Comparison of ENCODE assay signal across 9 mouse cellular contexts in the genomic region with DNA sequence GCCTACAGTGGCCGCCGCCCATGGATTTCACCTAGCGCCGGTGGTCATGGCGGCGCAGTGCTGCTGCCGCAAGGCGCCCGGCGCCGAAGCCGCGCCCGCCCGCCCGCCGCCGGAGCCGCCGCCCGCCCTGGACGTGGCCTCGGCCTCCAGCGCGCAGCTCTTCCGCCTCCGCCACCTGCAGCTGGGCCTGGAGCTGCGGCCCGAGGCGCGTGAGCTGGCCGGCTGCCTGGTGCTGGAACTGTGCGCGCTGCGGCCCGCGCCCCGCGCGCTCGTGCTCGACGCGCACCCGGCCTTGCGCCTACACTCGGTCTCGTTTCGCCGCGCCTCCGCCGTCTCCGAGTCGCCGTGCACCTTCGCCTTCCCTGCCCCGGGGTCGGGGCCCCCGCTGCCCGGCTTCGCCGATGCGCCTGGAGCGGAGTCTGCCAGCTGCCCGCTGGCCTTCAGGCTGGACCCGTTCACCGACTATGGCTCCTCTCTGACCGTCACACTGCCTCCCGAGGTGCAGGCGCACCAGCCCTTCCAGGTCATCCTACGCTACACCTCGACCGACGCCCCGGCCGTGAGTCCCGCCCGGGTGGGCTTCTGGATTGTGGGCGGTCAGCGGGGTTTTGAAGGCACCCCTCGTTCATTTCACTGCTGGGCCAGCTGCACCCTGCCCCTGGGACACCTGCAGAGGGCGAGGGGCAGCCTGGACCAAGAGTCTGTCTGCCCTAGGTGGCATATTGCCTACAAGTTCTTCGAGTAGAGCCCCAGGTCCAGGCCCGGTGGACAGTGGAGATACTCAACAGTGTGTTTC. TPM values are rescaled to one million over a fixed set of nuclear protein-coding genes. Genes with fewer than 3 reads are reported as not detected.
A peak's percentile ranks its signal among the peaks of the same experiment; 100 is the strongest.
DNase-seq lines count a peak whose midpoint lies in the region; ATAC-seq and TF ChIP-seq lines count a peak whose summit lies in the region.
"Had no signal": no experiment of that assay in that cellular context is flagged by ENCODE, and none has a peak within 500 bp of the region (broad histone marks: within the 10 kb centered on the region; RNA-seq: fewer than 3 reads in every experiment).

No protein-coding gene starts in this region.

- peak; percentile 27 for ATAC-seq in forebrain, embryonic 11.5 days (replicated peaks; ENCODE audit: low FRiP score)
- peak; percentile 30 for ATAC-seq in lung, embryonic 16.5 days (ENCODE audit: low read depth)

- H3K9ac ChIP-seq in forebrain, embryonic 11.5 days (ENCODE audit: low read length), result peak overlapping the region; percentile 69
- peak overlapping the region; percentile 90 for H3K9ac ChIP-seq in lung, embryonic 16.5 days (ENCODE audit: low read length)

- peak; percentile 64 for DNase-seq in CD4-positive helper T cell, adult 2 months (ENCODE audit: low read depth, low spot score)
- peak; percentile 64 to 80 for DNase-seq in adrenal gland, postnatal 36 days
- DNase-seq in forebrain, embryonic 11.5 days (ENCODE audit: low spot score), result no peak
- peak; percentile 75 to 77 for DNase-seq in heart, postnatal 10 days
- peak; percentile 53 to 60 for DNase-seq in layer of hippocampus, adult 2 months (ENCODE audit: low spot score in 2 of 2)
- peak; percentile 55 for DNase-seq in retina, embryonic 14.5 days (ENCODE audit: low spot score)
- peak; percentile 75 for DNase-seq in thymus, postnatal 4 days

- H3K27me3 ChIP-seq in forebrain, embryonic 11.5 days (ENCODE audit: control insufficient read depth, insufficient read depth, low read length), result no peaks in the 10 kb centered on the region
- H3K27me3 ChIP-seq in lung, embryonic 16.5 days (ENCODE audit: control insufficient read depth, insufficient read depth, low read depth, low read length), result no peaks in the 10 kb centered on the region

- H3K36me3 ChIP-seq in forebrain, embryonic 11.5 days (ENCODE audit: control insufficient read depth, insufficient read depth, low read length), result no peaks in the 10 kb centered on the region; the same call in 1 of the 2 replicates
- peaks cover 9% of the 10 kb centered on the region for H3K36me3 ChIP-seq in lung, embryonic 16.5 days (ENCODE audit: control insufficient read depth, insufficient read depth, low read length)

- intact Hi-C loops in heart, postnatal 10 days (cut with DNase I), result loop anchor here (2.0 kb wide), 1 partner anchor 22 kb away; no protein-coding TSS in a partner anchor

- TF ChIP-seq CTCF in layer of hippocampus, adult 2 months (conservative IDR thresholded peaks at IDR 0.05), result peak; percentile 5; the same call in 1 of the 2 replicates

- no peaks in the 10 kb centered on the region for H3K9me3 ChIP-seq in forebrain, embryonic 11.5 days (ENCODE audit: control insufficient read depth, low read length)
- H3K9me3 ChIP-seq in lung, embryonic 16.5 days (ENCODE audit: control insufficient read depth, low read length), result no peaks in the 10 kb centered on the region

- H3K4me3 ChIP-seq in forebrain, embryonic 11.5 days (ENCODE audit: low read depth, low read length), result peak overlapping the region; percentile 82
- H3K4me3 ChIP-seq in layer of hippocampus, adult 2 months, result peak overlapping the region; percentile 91
- H3K4me3 ChIP-seq in lung, embryonic 16.5 days (ENCODE audit: low read length), result peak overlapping the region; percentile 85

- 1% methylated on average over 72 of the region's 85 CpGs for WGBS in forebrain, embryonic 11.5 days
- WGBS in lung, embryonic 16.5 days, result 2% methylated on average over 39 of the region's 85 CpGs

- H3K4me1 ChIP-seq in forebrain, embryonic 11.5 days (replicated peaks; ENCODE audit: control insufficient read depth, insufficient read depth, low read length), result peaks cover 20% of the 10 kb centered on the region
- H3K4me1 ChIP-seq in lung, embryonic 16.5 days (replicated peaks; ENCODE audit: control insufficient read depth, insufficient read depth, low read length), result peaks cover 29% of the 10 kb centered on the region

- H3K27ac ChIP-seq in forebrain, embryonic 11.5 days (ENCODE audit: low read depth, low read length), result peak overlapping the region; percentile 77
- H3K27ac ChIP-seq in layer of hippocampus, adult 2 months, result peak overlapping the region; percentile 94
- peak overlapping the region; percentile 87 for H3K27ac ChIP-seq in lung, embryonic 16.5 days (ENCODE audit: low read length)

- peak overlapping the region; percentile 88 for H3K4me2 ChIP-seq in forebrain, embryonic 11.5 days (ENCODE audit: low read depth, low read length, severe bottlenecking)
- H3K4me2 ChIP-seq in lung, embryonic 16.5 days (ENCODE audit: low read depth, low read length), result peak overlapping the region; percentile 77

RNA-seq across cellular contexts. Expression of a gene that starts 0.5 kb away (rescaled TPM):
- 10 to 100 TPM; 66.5 to 79.4 TPM for total RNA-seq in adrenal gland, postnatal 36 days (2021)
- polyA plus RNA-seq in forebrain, embryonic 11.5 days (2014; fragmentation: Nextera tagmentation; extraction: Ambion mirVana), result 27.4 and 31.8 TPM in 2 replicates
- 10 to 100 TPM; 77.3 to 79.2 TPM for total RNA-seq in heart, postnatal 10 days (2021)
- total RNA-seq in layer of hippocampus, adult 2 months (2021), result 10 to 100 TPM; 36.1 to 40.2 TPM
- 14.6 and 19.8 TPM in 2 replicates for polyA plus RNA-seq in lung, embryonic 16.5 days (2015; fragmentation: Nextera tagmentation; extraction: Ambion mirVana)

RNA-seq across cellular contexts. Expression of a gene that starts 4.3 kb away (rescaled TPM):
- total RNA-seq in adrenal gland, postnatal 36 days (2021), result 10 to 100 TPM; 12.0 to 13.7 TPM
- polyA plus RNA-seq in forebrain, embryonic 11.5 days (2014; fragmentation: Nextera tagmentation; extraction: Ambion mirVana), result 16.0 and 19.0 TPM in 2 replicates
- 10 to 100 TPM; 11.5 to 12.8 TPM for total RNA-seq in heart, postnatal 10 days (2021)
- total RNA-seq in layer of hippocampus, adult 2 months (2021), result 10 to 100 TPM; 14.6 to 15.7 TPM
- polyA plus RNA-seq in lung, embryonic 16.5 days (2015; fragmentation: Nextera tagmentation; extraction: Ambion mirVana), result 9.8 and 11.5 TPM in 2 replicates

RNA-seq across cellular contexts. Expression of a gene that starts 8.4 kb away (rescaled TPM):
- 1 to 10 TPM in 1 of 2 experiments, under 1 TPM in 1; 0.93 to 1.0 TPM for total RNA-seq in adrenal gland, postnatal 36 days (2021)
- polyA plus RNA-seq in forebrain, embryonic 11.5 days (2014; fragmentation: Nextera tagmentation; extraction: Ambion mirVana), result 1.5 and 1.8 TPM in 2 replicates
- total RNA-seq in heart, postnatal 10 days (2021), result under 1 TPM in 1 of 2 experiments, not detected in 1; 0.32 TPM
- under 1 TPM; 0.17 to 0.26 TPM for total RNA-seq in layer of hippocampus, adult 2 months (2021)
- polyA plus RNA-seq in lung, embryonic 16.5 days (2015; fragmentation: Nextera tagmentation; extraction: Ambion mirVana), result 0.48 and 0.75 TPM in 2 replicates
- total RNA-seq: common myeloid progenitor, adult 5-6 weeks had no signal

RNA-seq across cellular contexts. Expression of a gene that starts 23.1 kb away (rescaled TPM):
- 10 to 100 TPM; 16.0 to 16.7 TPM for total RNA-seq in adrenal gland, postnatal 36 days (2021)
- 41.0 and 43.0 TPM in 2 replicates for polyA plus RNA-seq in forebrain, embryonic 11.5 days (2014; fragmentation: Nextera tagmentation; extraction: Ambion mirVana)
- total RNA-seq in heart, postnatal 10 days (2021), result 10 to 100 TPM in 1 of 2 experiments, 1 to 10 TPM in 1; 9.9 to 10.9 TPM
- 10 to 100 TPM; 46.4 to 47.1 TPM for total RNA-seq in layer of hippocampus, adult 2 months (2021)
- polyA plus RNA-seq in lung, embryonic 16.5 days (2015; fragmentation: Nextera tagmentation; extraction: Ambion mirVana), result 27.5 and 29.2 TPM in 2 replicates

RNA-seq across cellular contexts. Expression of a gene that starts 39.5 kb away (rescaled TPM):
- 1 to 10 TPM in 1 of 2 experiments, under 1 TPM in 1; 0.53 to 1.9 TPM for total RNA-seq in adrenal gland, postnatal 36 days (2021)
- polyA plus RNA-seq in forebrain, embryonic 11.5 days (2014; fragmentation: Nextera tagmentation; extraction: Ambion mirVana), result 0.16 and 0.40 TPM in 2 replicates
- under 1 TPM; 0.29 to 0.45 TPM for total RNA-seq in heart, postnatal 10 days (2021)
- under 1 TPM; 0.12 to 0.33 TPM for total RNA-seq in layer of hippocampus, adult 2 months (2021)
- 0.46 and 0.52 TPM in 2 replicates for polyA plus RNA-seq in lung, embryonic 16.5 days (2015; fragmentation: Nextera tagmentation; extraction: Ambion mirVana)
